Mouse (Mus musculus): ENCODE results near the gene Grid1. TPM values are rescaled to one million over a fixed set of nuclear protein-coding genes. Genes with fewer than 3 reads are reported as not detected.
A peak's percentile ranks its signal among the peaks of the same experiment; 100 is the strongest.

The Grid1 gene
- total and polyA plus RNA-seq, 2 experiments from 2014 or later: 10.5 to 39.4 TPM

GRCm38 (mm10) chr14:34930040-34930719 lies 110.3 kb downstream of the Grid1 start:
- H3K4me2 ChIP-seq (ENCODE audit: low read depth, low read length, poor library complexity, severe bottlenecking): no peak overlapping the region
- TF ChIP-seq CTCF (IDR thresholded peaks at IDR 0.05): peak; percentile 23; the same call in 1 of the 2 replicates
- no peaks in the 10 kb centered on the region for H3K36me3 ChIP-seq (ENCODE audit: insufficient read depth, low read length)
- DNase-seq (ENCODE audit: low spot score): no peak
- no peak overlapping the region for H3K4me3 ChIP-seq (ENCODE audit: low read depth, low read length)
- H3K9me3 ChIP-seq (ENCODE audit: low read length): no peaks in the 10 kb centered on the region
- H3K9ac ChIP-seq (replicated peaks; ENCODE audit: low read length, poor library complexity, severe bottlenecking): no peak overlapping the region
- no peak overlapping the region for H3K27ac ChIP-seq (ENCODE audit: low read depth, low read length)
- no peak for ATAC-seq (ENCODE audit: low FRiP score)
- peaks cover 12% of the 10 kb centered on the region for H3K4me1 ChIP-seq (ENCODE audit: insufficient read depth, low read length)
- H3K27me3 ChIP-seq (ENCODE audit: insufficient read depth, low read length): no peaks in the 10 kb centered on the region
- WGBS: 88% methylated on average over 8 of the region's 8 CpGs

- Histone ChIP-seq H3K4me1 (ENCODE audit: insufficient read depth, low read length) (peaks cover 19% of the 10 kb centered on the region), H3K9ac (replicated peaks; ENCODE audit: low read length, poor library complexity, severe bottlenecking) (no peak overlapping the region), H3K4me2 (ENCODE audit: low read depth, low read length, poor library complexity, severe bottlenecking) (no peak overlapping the region), H3K4me3 (ENCODE audit: low read depth, low read length) (no peak overlapping the region), H3K27ac (ENCODE audit: low read depth, low read length) (no peak overlapping the region), H3K36me3 (ENCODE audit: insufficient read depth, low read length) (no peaks in the 10 kb centered on the region), H3K27me3 (ENCODE audit: insufficient read depth, low read length) (no peaks in the 10 kb centered on the region), H3K9me3 (ENCODE audit: low read length) (no peaks in the 10 kb centered on the region)
- no peak for TF ChIP-seq CTCF (IDR thresholded peaks at IDR 0.05)
- DNase-seq (ENCODE audit: low spot score): peak; percentile 72
- ATAC-seq (ENCODE audit: low FRiP score): peak; percentile 45; the same call in 1 of the 2 replicates
- WGBS: 24% methylated on average over 4 of the region's 4 CpGs
Observed at GRCm38 (mm10) chr14:34933197-34933596, 113.3 kb downstream of the Grid1 start.

GRCm38 (mm10) chr14:34936192-34936770 lies 116.4 kb downstream of the Grid1 start:
- Histone ChIP-seq H3K9me3 (ENCODE audit: low read length) (no peaks in the 10 kb centered on the region), H3K27me3 (ENCODE audit: insufficient read depth, low read length) (no peaks in the 10 kb centered on the region), H3K36me3 (ENCODE audit: insufficient read depth, low read length) (no peaks in the 10 kb centered on the region), H3K4me3 (ENCODE audit: low read depth, low read length) (no peak overlapping the region), H3K4me2 (ENCODE audit: low read depth, low read length, poor library complexity, severe bottlenecking) (no peak overlapping the region), H3K4me1 (ENCODE audit: insufficient read depth, low read length) (peaks cover 19% of the 10 kb centered on the region), H3K9ac (replicated peaks; ENCODE audit: low read length, poor library complexity, severe bottlenecking) (no peak overlapping the region), H3K27ac (ENCODE audit: low read depth, low read length) (no peak overlapping the region)
- peak; percentile 58 for DNase-seq (ENCODE audit: low spot score)
- TF ChIP-seq CTCF (IDR thresholded peaks at IDR 0.05): no peak
- no peak for ATAC-seq (ENCODE audit: low FRiP score)
- WGBS: 39% methylated on average over 13 of the region's 13 CpGs

GRCm38 (mm10) chr14:34944390-34944979 lies 124.6 kb downstream of the Grid1 start:
- TF ChIP-seq CTCF (IDR thresholded peaks at IDR 0.05): no peak
- Histone ChIP-seq H3K4me2 (ENCODE audit: low read depth, low read length, poor library complexity, severe bottlenecking) (no peak overlapping the region), H3K27me3 (ENCODE audit: insufficient read depth, low read length) (no peaks in the 10 kb centered on the region), H3K9ac (replicated peaks; ENCODE audit: low read length, poor library complexity, severe bottlenecking) (no peak overlapping the region), H3K36me3 (ENCODE audit: insufficient read depth, low read length) (no peaks in the 10 kb centered on the region), H3K27ac (ENCODE audit: low read depth, low read length) (no peak overlapping the region), H3K4me1 (ENCODE audit: insufficient read depth, low read length) (peaks cover 6% of the 10 kb centered on the region; the same call in 1 of the 2 replicates), H3K9me3 (ENCODE audit: low read length) (no peaks in the 10 kb centered on the region), H3K4me3 (ENCODE audit: low read depth, low read length) (no peak overlapping the region)
- 92% methylated on average over 14 of the region's 14 CpGs for WGBS
- peak; percentile 50 for DNase-seq (ENCODE audit: low spot score)
- ATAC-seq (ENCODE audit: low FRiP score): no peak

- no peaks in the 10 kb centered on the region for H3K36me3 ChIP-seq (ENCODE audit: insufficient read depth, low read length)
- no peak overlapping the region for H3K4me3 ChIP-seq (ENCODE audit: low read depth, low read length)
- TF ChIP-seq CTCF (IDR thresholded peaks at IDR 0.05): no peak
- peak overlapping the region; percentile 21 for H3K27ac ChIP-seq (ENCODE audit: low read depth, low read length)
- no peak overlapping the region for H3K4me2 ChIP-seq (ENCODE audit: low read depth, low read length, poor library complexity, severe bottlenecking)
- no peaks in the 10 kb centered on the region for H3K27me3 ChIP-seq (ENCODE audit: insufficient read depth, low read length)
- DNase-seq (ENCODE audit: low spot score) (no peak), ATAC-seq (ENCODE audit: low FRiP score) (peak; percentile 75)
- 81% methylated on average over 17 of the region's 17 CpGs for WGBS
- H3K9ac ChIP-seq (replicated peaks; ENCODE audit: low read length, poor library complexity, severe bottlenecking): no peak overlapping the region
- H3K4me1 ChIP-seq (ENCODE audit: insufficient read depth, low read length): peaks cover 6% of the 10 kb centered on the region; the same call in 1 of the 2 replicates
- no peaks in the 10 kb centered on the region for H3K9me3 ChIP-seq (ENCODE audit: low read length)
Observed at GRCm38 (mm10) chr14:34945471-34946313, 125.8 kb downstream of the Grid1 start.
